In the genomic region with DNA sequence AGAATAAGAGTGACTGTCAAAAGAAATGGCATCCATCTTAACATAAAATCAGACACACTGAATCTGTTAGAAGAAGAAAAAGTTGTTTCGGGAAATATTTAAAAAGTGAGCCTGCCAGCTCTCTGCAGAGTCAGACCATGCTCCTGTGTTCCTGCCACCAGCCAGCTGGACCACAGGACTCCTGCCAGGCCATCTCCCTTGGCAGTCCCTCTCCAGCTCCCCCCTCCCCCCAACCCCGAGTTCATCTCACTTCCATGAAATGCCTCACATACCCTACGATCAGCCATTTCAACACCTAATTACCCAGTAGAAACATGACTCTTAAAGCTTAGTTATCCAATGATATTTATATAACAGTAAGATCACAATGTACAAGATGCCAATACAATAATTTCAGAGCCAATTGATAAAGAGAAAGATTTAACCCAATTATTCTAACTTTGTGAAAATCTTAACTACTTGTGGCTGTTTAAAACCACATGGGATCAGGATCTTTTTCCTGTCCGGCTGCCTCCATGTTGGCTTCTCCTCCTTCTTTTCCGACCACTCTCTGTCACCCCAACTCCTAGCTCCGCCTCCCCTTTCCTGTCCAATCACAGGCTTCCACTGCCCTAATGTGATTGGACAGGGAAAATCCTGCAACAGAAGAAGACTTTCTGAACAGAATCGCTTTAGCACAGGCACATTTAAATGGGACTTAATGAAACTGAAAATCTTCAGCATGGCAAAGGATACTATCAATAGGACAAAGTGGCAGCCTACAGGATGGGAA, we compare ENCODE assay signal across 28 mouse cellular contexts. TPM values are rescaled to one million over a fixed set of nuclear protein-coding genes. Genes with fewer than 3 reads are reported as not detected.
DNase-seq lines count a peak whose midpoint lies in the region; ATAC-seq and TF ChIP-seq lines count a peak whose summit lies in the region.
"Had no signal": no experiment of that assay in that cellular context is flagged by ENCODE, and none has a peak within 500 bp of the region (broad histone marks: within the 10 kb centered on the region; RNA-seq: fewer than 3 reads in every experiment).

No protein-coding gene starts in this region.

- no peaks in the 10 kb centered on the region for H3K36me3 ChIP-seq in heart, embryonic 11.5 days (ENCODE audit: control insufficient read depth, insufficient read depth, low read length)
- H3K36me3 ChIP-seq in lung, embryonic 15.5 days, result no peaks in the 10 kb centered on the region
- H3K36me3 ChIP-seq in hindbrain, postnatal 0 days (ENCODE audit: insufficient read depth, low read length), result no peaks in the 10 kb centered on the region
- H3K36me3 ChIP-seq: embryonic facial prominence, embryonic 12.5 days; hindbrain, embryonic 12.5 days; limb, embryonic 10.5 days; liver, embryonic 15.5 days; stomach, embryonic 15.5 days had no signal

- no peaks in the 10 kb centered on the region for H3K9me3 ChIP-seq in heart, embryonic 11.5 days (replicated peaks; ENCODE audit: control insufficient read depth, low read length)
- H3K9me3 ChIP-seq in lung, embryonic 15.5 days, result no peaks in the 10 kb centered on the region
- H3K9me3 ChIP-seq in hindbrain, postnatal 0 days (ENCODE audit: low read length), result no peaks in the 10 kb centered on the region
- H3K9me3 ChIP-seq: embryonic facial prominence, embryonic 12.5 days; forebrain, embryonic 13.5 days; hindbrain, embryonic 12.5 days; limb, embryonic 10.5 days; liver, embryonic 15.5 days; stomach, embryonic 15.5 days had no signal

- WGBS in heart, embryonic 11.5 days (ENCODE audit: insufficient replicate concordance), result 71% methylated on average over 7 of the region's 7 CpGs
- WGBS in lung, embryonic 15.5 days, result 66% methylated on average over 7 of the region's 7 CpGs
- 85% methylated on average over 7 of the region's 7 CpGs for WGBS in hindbrain, postnatal 0 days

- H3K4me3 ChIP-seq in heart, embryonic 11.5 days (ENCODE audit: low read depth, low read length), result no peak overlapping the region
- no peak overlapping the region for H3K4me3 ChIP-seq in lung, embryonic 15.5 days
- H3K4me3 ChIP-seq in hindbrain, postnatal 0 days (ENCODE audit: low read length), result no peak overlapping the region
- H3K4me3 ChIP-seq: embryonic facial prominence, embryonic 12.5 days; forebrain, embryonic 13.5 days; hindbrain, embryonic 12.5 days; limb, embryonic 10.5 days; liver, embryonic 15.5 days; stomach, embryonic 15.5 days had no signal

- no peak overlapping the region for H3K27ac ChIP-seq in heart, embryonic 11.5 days (ENCODE audit: low read depth, low read length)
- H3K27ac ChIP-seq in lung, embryonic 15.5 days, result no peak overlapping the region
- no peak overlapping the region for H3K27ac ChIP-seq in hindbrain, postnatal 0 days
- H3K27ac ChIP-seq: embryonic facial prominence, embryonic 12.5 days; forebrain, embryonic 13.5 days; hindbrain, embryonic 12.5 days; kidney, postnatal 0 days; limb, embryonic 10.5 days; liver, embryonic 15.5 days; stomach, embryonic 15.5 days had no signal

- intact Hi-C loops in gastrocnemius, postnatal 36 days (cut with DNase I), result no loop called here

- DNase-seq in gastrocnemius, postnatal 10 days, result peak; percentile 24
- no peak for DNase-seq in gastrocnemius, postnatal 36 days
- peak; percentile 39 for DNase-seq in heart, postnatal 4 days
- DNase-seq in lung, postnatal 36 days, result peak; percentile 45
- no peak for DNase-seq in hindbrain, postnatal 0 days (ENCODE audit: low spot score)
- DNase-seq in kidney, adult 9 months, result no peak
- DNase-seq: adrenal gland, postnatal 36 days; cerebellum, adult 9-11 months; kidney, adult 18-20 months; layer of hippocampus, adult 9-11 months; liver; thymus, postnatal 25 days had no signal

- no peak overlapping the region for H3K4me2 ChIP-seq in heart, embryonic 11.5 days
- H3K4me2 ChIP-seq in lung, embryonic 15.5 days, result no peak overlapping the region
- no peak overlapping the region for H3K4me2 ChIP-seq in hindbrain, postnatal 0 days (ENCODE audit: low read depth, low read length)
- H3K4me2 ChIP-seq: embryonic facial prominence, embryonic 12.5 days; forebrain, embryonic 13.5 days; hindbrain, embryonic 12.5 days; liver, embryonic 15.5 days; midbrain, embryonic 11.5 days; stomach, embryonic 15.5 days had no signal

- no peaks in the 10 kb centered on the region for H3K4me1 ChIP-seq in heart, embryonic 11.5 days (ENCODE audit: control insufficient read depth, insufficient read depth, low read length)
- H3K4me1 ChIP-seq in lung, embryonic 15.5 days, result no peaks in the 10 kb centered on the region
- H3K4me1 ChIP-seq in hindbrain, postnatal 0 days (ENCODE audit: insufficient read depth, low read length), result no peaks in the 10 kb centered on the region
- H3K4me1 ChIP-seq: embryonic facial prominence, embryonic 12.5 days; forebrain, embryonic 13.5 days; hindbrain, embryonic 12.5 days; limb, embryonic 10.5 days; liver, embryonic 15.5 days; stomach, embryonic 15.5 days had no signal

- no peak overlapping the region for H3K9ac ChIP-seq in heart, embryonic 11.5 days (ENCODE audit: low read depth, low read length)
- H3K9ac ChIP-seq in lung, embryonic 15.5 days, result no peak overlapping the region
- no peak overlapping the region for H3K9ac ChIP-seq in hindbrain, postnatal 0 days (replicated peaks; ENCODE audit: low read length)
- H3K9ac ChIP-seq: embryonic facial prominence, embryonic 12.5 days; forebrain, embryonic 13.5 days; hindbrain, embryonic 12.5 days; liver, embryonic 15.5 days; stomach, embryonic 15.5 days had no signal

- ATAC-seq in heart, embryonic 11.5 days (replicated peaks; ENCODE audit: insufficient number of reproducible peaks, low FRiP score, low TSS enrichment), result no peak
- ATAC-seq in lung, embryonic 15.5 days (ENCODE audit: borderline replicate concordance, extremely low read depth, low FRiP score, low TSS enrichment), result 0 out of 2 replicates have a peak, but pooled peaks have one; percentile 62
- ATAC-seq in hindbrain, postnatal 0 days, result no peak
- ATAC-seq: forebrain, embryonic 13.5 days; Patski had no signal

- H3K27me3 ChIP-seq in heart, embryonic 11.5 days (ENCODE audit: control insufficient read depth, insufficient read depth, low read length), result no peaks in the 10 kb centered on the region
- no peaks in the 10 kb centered on the region for H3K27me3 ChIP-seq in lung, embryonic 15.5 days
- no peaks in the 10 kb centered on the region for H3K27me3 ChIP-seq in hindbrain, postnatal 0 days (ENCODE audit: insufficient read depth, low read length)
- H3K27me3 ChIP-seq: embryonic facial prominence, embryonic 12.5 days; forebrain, embryonic 13.5 days; hindbrain, embryonic 12.5 days; liver, embryonic 15.5 days; Patski; stomach, embryonic 15.5 days had no signal

- TF ChIP-seq CTCF in hindbrain, postnatal 0 days (IDR thresholded peaks at IDR 0.05; ENCODE audit: low read depth), result no peak

RNA-seq across cellular contexts. Expression of a gene that starts 43.7 kb away (rescaled TPM):
- total RNA-seq in gastrocnemius, postnatal 10 days (2021), result not detected
- total RNA-seq in gastrocnemius, postnatal 36 days (2021), result 1 to 10 TPM in 1 of 2 experiments, under 1 TPM in 1; 0.10 to 1.1 TPM
- total RNA-seq in heart, postnatal 4 days (2021), result under 1 TPM; 0.16 to 0.24 TPM
- polyA plus RNA-seq in heart, embryonic 11.5 days (2014; fragmentation: Nextera tagmentation; extraction: Ambion mirVana), result not detected in 2 replicates
- polyA plus RNA-seq in lung, embryonic 15.5 days (2015; fragmentation: Nextera tagmentation; extraction: Ambion mirVana), result 0.40 and 0.60 TPM in 2 replicates
- total RNA-seq in hindbrain, postnatal 0 days (2014; rRNA removed), result 0.10 TPM in 1 of 2 replicates, not detected in the other
- polyA plus RNA-seq in hindbrain, postnatal 0 days (2015; fragmentation: Nextera tagmentation; extraction: Ambion mirVana), result not detected in 2 replicates
- total RNA-seq: adrenal gland, adult 18-20 months; adrenal gland, postnatal 36 days; granulocyte monocyte progenitor cell, adult 5-6 weeks; megakaryocyte progenitor cell, adult 5-6 weeks; midbrain, postnatal 0 days had no signal
- polyA plus RNA-seq: embryonic facial prominence, embryonic 12.5 days; forebrain, embryonic 13.5 days; hindbrain, embryonic 12.5 days; limb, embryonic 10.5 days; liver, embryonic 15.5 days; midbrain, embryonic 11.5 days; midbrain, postnatal 0 days; neural tube, embryonic 14.5 days; Patski had no signal

Comparison
In these comparisons a context has a peak if more than half of its experiments do, and no peak if none do; other contexts are left out.
1. DNase-seq: peak in gastrocnemius, postnatal 10 days (single experiment), heart, postnatal 4 days (single experiment) and lung, postnatal 36 days (single experiment); none in gastrocnemius, postnatal 36 days (0 of 2), hindbrain, postnatal 0 days (single experiment) and kidney, adult 9 months (single experiment).